Mouse (Mus musculus) liver, postnatal 0 days (tissue): ENCODE data around the gene Ptcd2.

Experiments
- CTCF ChIP-seq: sonication (generic); IDR thresholded peaks from 2 replicates; pipeline ENCODE4 v1.5.1; 2016; ENCODE audit warnings: antibody characterized with exemption, low read depth
- EP300 ChIP-seq: IDR thresholded peaks from 2 replicates; pipeline ENCODE4 v1.6.1; 2016; ENCODE audit warnings: antibody characterized with exemption, low read depth, mild to moderate bottlenecking

- TF ChIP-seq CTCF (no peak), EP300 (no peak)
Observed at GRCm38 (mm10) chr13:99290766-99291165, 53.7 kb downstream of the Ptcd2 start.
